Mouse (Mus musculus) urinary bladder, postnatal 10 days (tissue): ENCODE data around the gene Rfng.
"Not testable (repeated sequence)": the region's sequence is repeated elsewhere in the genome, so short reads cannot be mapped to it uniquely, and the experiment has no call there.

ENCODE experiments used
- DNase-seq: peaks from one replicate; pipeline ENCODE4 v3.0.0; 2022; ENCODE audit warnings: low spot score

Rfng gene

GRCm38 (mm10) chr11:120784064-120784791 lies at the start of gene Rfng, which contains the start of gene Gps1:
Gene Rfng (minus strand): TSS chr11:120784207.
Gene Gps1 (plus strand): TSS chr11:120784272.
- peak; percentile 48 for DNase-seq

- DNase-seq = not testable (repeated sequence)
These were observed 49.0 kb upstream of the Rfng start for GRCm38 (mm10) chr11:120832962-120833361.

DNA sequence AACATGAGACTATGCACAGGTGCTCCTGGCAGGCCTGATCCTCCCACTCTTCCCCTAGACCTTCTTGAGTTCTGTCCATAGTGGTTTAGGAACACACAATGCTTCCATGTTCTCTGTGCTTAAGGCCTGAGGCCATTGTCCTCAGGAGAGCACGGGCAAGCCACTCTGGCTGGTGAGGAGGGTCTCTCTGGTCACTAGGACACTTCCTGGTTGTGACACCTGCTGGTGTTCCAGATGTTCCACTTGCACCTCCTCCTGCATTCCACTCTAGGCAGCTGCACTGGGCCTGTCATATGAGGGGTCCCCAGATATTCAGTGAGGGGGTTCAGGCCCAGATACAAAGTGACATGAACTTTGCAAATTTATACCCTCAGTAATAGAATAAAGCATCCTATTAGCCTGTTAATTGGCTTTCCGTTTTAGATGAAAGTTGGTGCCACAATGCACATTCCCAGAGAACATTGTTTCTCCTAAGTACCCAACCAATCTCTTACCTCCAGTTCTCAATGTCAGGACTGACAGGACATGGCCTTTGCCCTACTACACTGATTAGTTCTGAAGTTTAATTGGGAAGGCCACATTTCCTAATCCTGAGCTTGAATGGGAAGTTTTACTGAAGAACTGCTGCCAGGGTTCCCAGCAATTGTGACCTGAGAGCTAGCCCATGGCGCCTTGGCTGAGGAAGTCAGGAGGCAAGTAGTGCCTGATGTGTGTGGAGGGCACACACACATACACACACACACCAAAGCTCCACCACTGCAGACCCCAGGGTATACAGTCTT lies 47.8 kb upstream of the Rfng start:
- no peak for DNase-seq

DNA sequence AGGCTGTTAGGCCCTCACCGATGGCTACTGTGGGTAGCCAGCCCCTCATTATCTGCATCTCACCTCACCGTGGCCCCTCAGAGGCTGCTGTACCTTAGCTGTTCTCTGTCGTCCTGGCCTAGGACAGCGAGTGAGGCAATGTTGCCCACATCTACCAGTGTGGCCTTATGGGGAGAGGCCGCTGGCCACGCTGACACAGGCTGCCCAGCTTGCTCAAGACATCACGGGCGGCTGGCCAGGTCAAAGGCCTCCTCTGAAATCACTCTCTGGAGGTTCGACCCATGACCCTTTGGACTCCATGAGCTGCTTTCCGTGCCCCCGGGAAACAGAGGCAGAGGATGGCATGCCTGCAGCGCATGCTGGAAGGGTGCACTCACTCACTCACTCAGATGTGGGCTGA lies 46.7 kb upstream of the Rfng start:
- no peak for DNase-seq

DNA sequence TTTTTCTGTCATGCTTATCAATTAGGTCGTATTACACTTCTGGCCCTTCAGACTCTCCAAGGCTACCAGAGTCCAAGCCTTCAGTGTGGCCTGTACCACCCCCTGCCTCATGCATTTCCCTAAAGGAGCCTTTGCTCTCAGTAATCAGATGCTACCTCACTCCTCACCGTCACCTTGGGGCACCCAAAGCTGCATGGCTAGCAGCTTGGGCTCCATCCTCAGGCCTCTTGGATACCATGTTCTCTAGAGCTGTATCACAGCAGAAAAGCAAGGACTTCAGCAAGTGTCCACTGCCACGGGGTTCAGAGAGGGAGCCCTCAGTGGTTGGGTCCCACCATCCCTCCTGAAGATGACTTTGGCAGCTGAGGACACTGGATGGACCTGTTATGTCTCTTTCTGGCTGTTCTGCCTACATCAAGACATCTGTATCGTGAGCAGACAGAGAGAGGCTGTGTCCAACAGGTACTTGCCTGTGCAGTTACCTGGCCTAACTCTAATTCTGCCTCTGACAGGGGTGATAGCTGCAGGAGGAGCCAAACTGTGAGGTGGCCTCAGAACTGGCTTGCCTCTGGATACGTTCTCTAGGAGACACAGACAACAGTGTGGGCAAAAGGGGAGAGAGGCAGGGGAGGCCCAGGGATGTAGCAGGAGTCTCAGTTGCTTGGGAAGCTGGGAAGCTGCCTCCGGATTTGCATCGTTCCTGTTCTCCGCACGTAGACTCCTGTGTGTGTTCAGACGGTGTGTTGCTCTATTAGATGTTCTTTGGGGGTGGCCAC lies 45.9 kb upstream of the Rfng start:
- DNase-seq = no peak

DNA sequence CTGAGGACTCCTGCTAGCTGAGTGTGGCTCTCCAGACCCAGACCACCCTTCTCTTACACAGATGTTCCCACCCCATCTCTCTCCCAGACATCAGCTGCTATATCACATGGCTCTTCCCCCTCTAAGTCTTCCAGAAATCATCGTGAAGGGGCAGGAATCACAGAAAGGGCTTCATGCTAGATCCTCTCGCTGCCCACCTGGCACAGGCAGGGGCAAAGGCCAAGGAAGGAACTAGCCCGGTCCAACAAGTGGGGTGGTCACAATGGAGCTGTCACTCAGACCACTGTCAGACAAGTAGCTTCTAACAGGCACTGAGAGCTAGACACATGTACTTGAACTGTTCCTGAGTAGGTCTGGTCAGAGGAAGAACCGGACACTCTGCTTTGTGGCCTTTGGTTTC lies 44.4 kb upstream of the Rfng start:
- no peak for DNase-seq

GRCm38 (mm10) chr11:120826016-120826953 lies 42.3 kb upstream of the Rfng start:
- no peak for DNase-seq

DNA sequence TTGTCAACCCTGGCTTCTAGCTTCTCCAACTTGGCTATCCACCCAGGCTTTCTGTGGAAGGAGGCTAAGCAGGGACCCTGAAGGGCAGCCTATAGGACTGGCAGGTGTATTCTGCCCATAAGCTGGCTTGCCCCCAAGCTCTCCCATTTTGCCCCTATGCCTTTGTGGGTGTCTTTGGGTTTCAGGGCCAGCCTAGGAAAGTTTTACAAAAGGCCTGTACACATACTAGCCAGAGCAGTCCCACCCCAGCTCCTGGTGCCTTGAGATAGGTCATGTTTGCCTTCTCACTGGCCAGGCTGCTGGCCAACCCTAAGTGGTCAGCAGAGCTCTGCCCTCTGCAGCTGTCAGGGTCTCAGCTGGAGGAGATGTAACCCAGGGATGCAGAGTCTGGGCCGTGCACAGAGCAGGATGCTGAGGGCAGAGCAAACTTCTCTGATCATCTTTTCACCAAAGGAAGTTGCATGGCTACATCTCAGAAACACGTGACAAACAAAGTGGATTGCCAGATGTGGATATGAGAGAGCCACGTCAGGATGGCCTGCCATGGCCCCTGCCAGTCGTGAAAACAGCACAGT lies 41.4 kb upstream of the Rfng start:
- no peak for DNase-seq

GRCm38 (mm10) chr11:120824787-120825288 lies 40.8 kb upstream of the Rfng start:
- no peak for DNase-seq

DNA sequence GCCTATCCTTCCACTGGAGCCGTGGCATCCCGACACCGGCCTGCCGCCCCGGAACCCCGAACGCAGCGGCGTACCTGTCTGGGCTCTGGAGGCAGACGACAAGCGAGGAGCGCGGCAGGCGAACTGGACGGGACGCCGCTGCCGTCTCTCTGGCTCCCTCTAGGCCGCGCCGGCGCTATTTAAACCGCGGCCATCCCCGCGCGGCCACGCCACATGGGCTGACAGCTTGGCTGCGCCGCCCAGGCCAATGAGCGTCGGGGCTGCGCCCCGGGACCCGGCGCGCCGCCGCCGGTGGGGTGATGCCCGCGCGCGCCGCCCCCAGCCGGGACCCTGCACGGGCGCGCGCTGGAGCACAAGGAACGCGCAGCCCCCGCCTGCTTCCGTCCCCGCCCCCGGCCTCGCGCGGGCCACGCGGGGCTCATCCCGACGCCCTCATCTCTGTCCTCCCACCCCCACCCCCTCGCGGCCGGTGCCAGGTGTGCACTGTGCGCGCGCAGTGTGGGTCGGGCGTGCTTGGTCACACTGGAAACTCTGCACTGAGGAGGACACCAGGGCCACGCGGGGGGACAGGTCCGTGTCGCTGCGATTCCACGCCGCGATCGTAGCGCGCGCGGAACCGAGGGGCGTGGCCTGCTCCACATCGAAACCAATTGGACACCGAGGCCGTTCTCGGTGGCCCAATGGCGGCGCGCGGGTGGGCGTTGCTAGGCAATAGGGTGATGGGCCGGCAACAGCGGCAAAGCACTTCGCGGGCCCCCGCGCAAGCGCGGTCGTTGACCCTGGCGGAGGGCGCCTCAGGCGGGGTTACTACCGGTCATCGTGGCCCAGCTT lies 40.2 kb upstream of the Rfng start, which contains the start of gene Fasn:
Gene Fasn, minus strand, starts transcription at position 592 of the 831 bp plus-strand sequence.
- DNase-seq = peak; percentile 90

GRCm38 (mm10) chr11:120823551-120823947 lies 39.5 kb upstream of the Rfng start:
- DNase-seq = no peak

DNA sequence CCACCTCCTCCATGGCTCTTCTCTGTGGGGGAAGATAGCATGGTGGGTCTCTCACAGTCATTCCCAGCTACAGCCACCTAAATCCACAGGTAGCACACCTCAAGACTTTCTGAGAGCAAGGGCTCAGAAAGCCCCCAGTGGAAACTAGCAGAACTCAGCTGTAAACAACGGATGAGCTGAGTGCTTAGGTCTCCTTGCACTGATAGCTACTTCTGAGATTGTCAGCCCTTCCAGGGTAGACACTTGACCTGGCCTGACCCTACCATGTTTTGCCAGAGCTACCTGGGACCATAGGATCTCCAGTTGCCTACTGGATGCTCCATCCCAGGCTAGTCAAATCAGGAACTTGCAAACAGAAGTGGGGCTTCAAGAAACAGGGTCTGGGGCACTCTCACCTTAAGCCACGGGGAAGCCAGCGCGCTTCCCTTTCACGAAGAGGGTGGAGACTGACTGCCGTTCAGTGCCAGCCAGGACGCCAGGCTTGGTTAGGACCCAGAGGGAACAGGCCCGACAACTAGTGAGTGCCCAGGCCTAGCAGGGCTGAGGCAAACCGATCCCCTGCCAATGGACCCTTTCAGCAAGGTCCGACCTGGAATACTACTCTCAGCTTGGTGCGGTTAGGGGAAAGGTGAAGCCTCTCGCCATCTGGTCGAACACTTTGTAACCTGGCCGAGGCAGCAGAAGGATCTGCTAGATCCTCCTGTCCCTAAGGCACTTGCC lies 39.0 kb upstream of the Rfng start:
- no peak for DNase-seq

DNA sequence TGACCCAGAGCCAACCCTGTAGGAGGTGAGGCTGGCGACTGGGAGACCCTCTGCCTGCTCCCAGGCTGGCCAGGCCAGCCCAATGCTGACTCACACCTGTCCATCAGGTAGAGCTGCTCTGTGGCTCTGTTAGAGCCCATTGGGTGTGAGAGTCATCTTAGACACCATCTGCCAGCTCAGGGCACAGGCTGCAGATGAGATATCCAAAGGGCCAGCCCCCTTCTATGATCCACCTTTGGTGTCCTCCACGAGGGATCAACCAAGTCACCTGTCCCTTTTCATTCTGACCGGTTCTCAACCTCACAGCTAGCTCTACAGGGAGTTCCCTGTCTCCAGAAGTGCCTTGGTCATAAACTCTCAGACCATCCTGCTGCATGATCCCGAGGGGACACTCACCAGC lies 38.3 kb upstream of the Rfng start:
- no peak for DNase-seq

- DNase-seq = no peak
These were observed 37.3 kb upstream of the Rfng start for GRCm38 (mm10) chr11:120821076-120821922.

GRCm38 (mm10) chr11:120820546-120820945 lies 36.5 kb upstream of the Rfng start:
- DNase-seq = no peak

GRCm38 (mm10) chr11:120819556-120819955 lies 35.5 kb upstream of the Rfng start:
- DNase-seq = no peak

DNA sequence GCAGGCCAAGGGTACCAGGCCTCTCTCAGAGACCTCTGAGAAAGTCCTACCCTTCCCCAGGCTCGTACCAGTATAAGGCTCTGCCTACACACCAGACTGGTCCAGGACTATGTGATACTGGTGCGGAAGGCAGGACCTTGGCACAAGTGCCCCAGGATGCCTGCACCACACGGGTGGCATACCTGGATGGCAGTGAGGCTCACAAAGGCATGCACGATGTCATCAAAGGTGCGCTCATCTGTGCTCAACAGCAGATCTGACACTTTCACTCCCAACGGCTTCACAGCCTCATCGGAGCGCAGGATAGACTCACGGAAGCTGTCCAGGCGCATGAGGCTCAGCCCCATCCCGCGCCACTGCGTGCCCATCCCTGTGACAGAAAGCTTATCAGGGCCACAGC lies 34.2 kb upstream of the Rfng start:
- DNase-seq = no peak

- DNase-seq = no peak
These were observed 33.4 kb upstream of the Rfng start for GRCm38 (mm10) chr11:120817358-120817757.
